Mouse (Mus musculus): ENCODE measurements around the gene Gpr174.
"Not testable (repeated sequence)": the region's sequence is repeated elsewhere in the genome, so short reads cannot be mapped to it uniquely, and the experiment has no call there.

Gpr174 gene

GRCm38 (mm10) chrX:107255486-107256227 lies at the start of gene Gpr174:
Gpr174 (plus strand) TSS chrX:107255878.
- no peak for DNase-seq

GRCm38 (mm10) chrX:107217577-107218090 lies 38.0 kb upstream of the Gpr174 start:
- DNase-seq, result no peak

GRCm38 (mm10) chrX:107224846-107225245 lies 30.8 kb upstream of the Gpr174 start:
- no peak for DNase-seq

GRCm38 (mm10) chrX:107231214-107231613 lies 24.5 kb upstream of the Gpr174 start:
- DNase-seq, result no peak

GRCm38 (mm10) chrX:107234655-107235054 lies 21.0 kb upstream of the Gpr174 start:
- no peak for DNase-seq

- no peak for DNase-seq
These were observed 19.2 kb upstream of the Gpr174 start for GRCm38 (mm10) chrX:107236461-107236860.

- DNase-seq, result no peak
These were observed 5.3 kb upstream of the Gpr174 start for GRCm38 (mm10) chrX:107250390-107250789.

- no peak for DNase-seq
These were observed 8.9 kb downstream of the Gpr174 start for GRCm38 (mm10) chrX:107264619-107265018.

GRCm38 (mm10) chrX:107277606-107278005 lies 21.9 kb downstream of the Gpr174 start:
- DNase-seq, result no peak

- no peak for DNase-seq
These were observed 28.5 kb downstream of the Gpr174 start for GRCm38 (mm10) chrX:107284211-107284610.

- DNase-seq, result not testable (repeated sequence)
These were observed 42.2 kb downstream of the Gpr174 start for GRCm38 (mm10) chrX:107297861-107298260.

- DNase-seq, result no peak
These were observed 43.1 kb downstream of the Gpr174 start for GRCm38 (mm10) chrX:107298761-107299160.

GRCm38 (mm10) chrX:107306492-107306891 lies 50.8 kb downstream of the Gpr174 start:
- DNase-seq, result no peak

- no peak for DNase-seq
These were observed 56.9 kb downstream of the Gpr174 start for GRCm38 (mm10) chrX:107312533-107312932.

- peak; percentile 2 for DNase-seq
These were observed 70.2 kb downstream of the Gpr174 start for GRCm38 (mm10) chrX:107325697-107326381.

- DNase-seq, result no peak
These were observed 74.2 kb downstream of the Gpr174 start for GRCm38 (mm10) chrX:107329849-107330248.

- DNase-seq, result no peak
These were observed 80.9 kb downstream of the Gpr174 start for GRCm38 (mm10) chrX:107336609-107337008.

GRCm38 (mm10) chrX:107341980-107342379 lies 86.3 kb downstream of the Gpr174 start:
- peak; percentile 12 for DNase-seq
